Mouse (Mus musculus) left cerebral cortex, adult 8-10 months (tissue): ENCODE data around the gene Wbp1l. TPM values are rescaled to one million over a fixed set of nuclear protein-coding genes. Genes with fewer than 3 reads are reported as not detected.

Source experiments
- DNase-seq, 2 experiments: peaks; one replicate each; pipeline ENCODE4 v3.0.0; 2022; ENCODE audit warnings: low spot score in 2 of 2
- total RNA-seq, 4 experiments: library from RNA; stranded (reverse); gene quantifications; 2 replicates each; pipeline ENCODE4 v1.2.4; 2022

Gene Wbp1l
- total RNA-seq, 4 experiments from 2014 or later: 32.7 to 41.5 (median 38.5) TPM

- DNase-seq: no peak
Observed at GRCm38 (mm10) chr19:46657339-46658020, 58.6 kb downstream of the Wbp1l start.

DNA sequence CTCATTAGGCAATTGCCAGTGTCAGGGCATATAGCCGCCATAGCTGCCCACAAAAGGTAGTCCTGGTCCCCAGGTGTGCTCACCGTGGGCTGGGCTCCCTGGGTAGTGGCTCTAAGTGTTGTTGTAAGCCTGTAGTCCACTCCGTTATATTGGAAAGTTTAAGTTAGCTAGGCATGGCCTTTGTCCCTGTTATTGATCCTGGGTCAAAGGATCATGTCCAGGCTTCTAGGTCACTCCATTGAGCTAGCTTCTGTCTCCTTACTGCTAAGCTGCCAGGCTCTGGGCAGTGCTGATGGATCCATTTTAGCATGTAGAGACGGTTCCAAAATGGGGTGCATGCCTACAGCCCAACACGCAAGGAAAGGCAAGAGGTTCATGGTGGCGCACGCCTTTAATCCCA lies 59.5 kb downstream of the Wbp1l start:
- DNase-seq: no peak

- no peak for DNase-seq
Observed at GRCm38 (mm10) chr19:46658851-46659250, 60.0 kb downstream of the Wbp1l start.

GRCm38 (mm10) chr19:46661511-46661910 lies 62.6 kb downstream of the Wbp1l start:
- no peak for DNase-seq

DNA sequence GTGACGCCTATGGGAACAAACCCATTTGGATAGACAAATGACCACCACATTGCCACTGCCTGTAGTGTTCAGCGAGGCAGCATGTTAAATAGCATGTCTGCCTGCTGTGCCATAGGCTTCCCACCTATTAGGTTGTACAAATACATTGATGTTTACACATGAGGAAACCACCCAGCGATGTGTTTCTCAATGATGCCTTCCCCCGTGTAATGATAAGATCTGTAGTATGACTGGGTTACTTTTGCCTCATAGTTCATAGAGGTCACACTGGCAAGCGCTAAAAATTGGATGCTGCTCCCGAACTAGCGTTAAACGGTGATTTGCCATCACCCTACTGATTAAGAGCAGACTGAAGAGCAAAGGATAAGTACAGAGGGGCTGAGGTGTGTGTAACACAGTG lies 63.3 kb downstream of the Wbp1l start:
- no peak for DNase-seq

- no peak for DNase-seq
Observed at GRCm38 (mm10) chr19:46662784-46663183, 63.9 kb downstream of the Wbp1l start.

DNA sequence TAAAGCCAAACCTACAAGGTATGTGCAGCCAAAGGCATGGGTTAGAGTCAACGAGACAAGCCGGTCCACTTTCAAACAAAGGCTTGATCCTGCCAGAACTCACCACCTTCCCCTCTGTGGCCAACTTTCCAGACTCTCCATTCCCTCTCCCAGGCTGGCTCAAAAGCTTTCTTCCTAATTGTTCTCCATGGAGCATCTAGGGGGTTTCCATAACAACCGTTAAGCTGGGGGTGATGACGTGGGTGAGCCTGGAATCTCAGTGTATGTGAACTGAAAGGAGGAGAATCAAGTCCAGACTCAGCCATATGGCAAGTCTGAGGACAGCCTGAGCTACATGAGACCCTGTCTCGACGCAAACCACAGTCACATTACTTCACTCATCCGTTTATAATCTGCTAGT lies 66.6 kb downstream of the Wbp1l start:
- DNase-seq: peak in 1 of 2 experiments; percentile 40

GRCm38 (mm10) chr19:46667300-46667699 lies 68.4 kb downstream of the Wbp1l start:
- no peak for DNase-seq

DNA sequence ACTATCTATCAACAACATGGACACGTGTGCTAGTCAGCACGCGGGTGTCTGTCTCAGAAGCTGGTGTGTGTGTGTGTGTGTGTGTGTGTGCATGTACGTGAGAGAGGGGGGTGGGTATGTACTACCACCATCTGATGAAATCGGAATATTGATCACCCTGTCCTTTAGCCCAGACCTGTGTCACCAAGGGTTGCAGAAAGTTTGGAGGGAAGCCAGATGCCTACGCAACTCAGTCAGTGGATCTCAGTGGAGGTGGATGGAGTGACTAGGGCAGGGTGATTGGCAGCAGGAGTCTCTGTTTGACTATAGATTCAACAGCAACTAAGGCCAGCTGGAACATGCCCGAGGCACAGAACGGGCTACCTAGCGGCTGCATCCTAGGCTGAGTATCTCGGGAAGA lies 69.4 kb downstream of the Wbp1l start:
- no peak for DNase-seq

- no peak for DNase-seq
Observed at GRCm38 (mm10) chr19:46669802-46670201, 70.9 kb downstream of the Wbp1l start.

DNA sequence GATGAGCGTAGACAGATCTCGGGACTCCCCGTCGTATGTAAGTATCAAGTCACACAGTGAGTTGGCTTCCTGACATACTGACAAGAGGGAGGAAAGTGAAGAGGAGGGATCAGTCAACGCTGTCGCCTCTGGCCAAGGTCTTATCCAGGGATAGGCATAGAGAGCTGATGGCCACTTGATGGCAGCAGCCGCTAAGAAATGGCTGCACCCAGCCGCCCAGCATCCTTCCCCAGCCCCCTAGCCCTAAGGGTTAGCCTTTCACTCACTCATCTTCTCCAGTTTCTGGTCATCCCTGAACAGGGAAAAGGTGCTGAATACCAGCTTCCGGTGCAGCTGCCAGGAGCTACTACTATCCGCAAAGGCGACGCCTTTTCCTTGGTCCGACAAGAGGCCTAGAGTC lies 71.8 kb downstream of the Wbp1l start:
- DNase-seq: peak in 1 of 2 experiments; percentile 51

DNA sequence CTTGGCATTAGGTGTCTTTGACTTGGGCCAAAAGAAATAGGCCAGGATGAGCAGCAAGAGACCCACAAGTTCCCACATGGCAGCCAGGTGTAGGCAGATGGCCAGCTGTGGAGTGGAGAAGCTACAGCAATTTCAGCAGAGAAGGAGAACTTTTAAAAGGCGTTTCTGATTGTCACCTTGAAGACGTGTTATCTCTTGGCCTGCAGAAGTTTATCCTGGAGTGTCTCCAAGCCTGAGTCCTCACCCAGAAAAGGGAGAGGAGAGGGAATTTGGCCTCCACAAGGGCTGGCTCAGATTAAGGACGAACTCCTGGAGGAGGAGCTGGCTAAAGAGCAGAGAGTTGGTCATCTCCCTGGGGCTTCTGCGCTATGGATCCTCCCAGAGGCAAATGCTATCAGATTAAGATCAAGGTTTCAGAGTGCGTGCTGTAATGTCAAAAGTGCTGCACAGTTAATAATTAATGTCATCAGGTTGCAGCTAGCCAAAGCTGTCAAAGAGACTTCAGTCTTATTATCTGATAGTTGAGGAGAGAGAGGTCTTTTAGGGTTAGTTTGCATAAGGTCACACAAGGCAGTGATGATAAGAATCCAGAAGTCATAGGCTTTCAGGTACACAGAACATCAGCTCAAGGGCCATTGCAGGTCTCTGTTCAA lies 74.0 kb downstream of the Wbp1l start, which contains the start of gene Cyp17a1:
TSS of gene Cyp17a1 (minus strand) at position 407 of the 653 bp plus-strand sequence.
- no peak for DNase-seq

GRCm38 (mm10) chr19:46675641-46676040 lies 76.8 kb downstream of the Wbp1l start:
- no peak for DNase-seq

DNA sequence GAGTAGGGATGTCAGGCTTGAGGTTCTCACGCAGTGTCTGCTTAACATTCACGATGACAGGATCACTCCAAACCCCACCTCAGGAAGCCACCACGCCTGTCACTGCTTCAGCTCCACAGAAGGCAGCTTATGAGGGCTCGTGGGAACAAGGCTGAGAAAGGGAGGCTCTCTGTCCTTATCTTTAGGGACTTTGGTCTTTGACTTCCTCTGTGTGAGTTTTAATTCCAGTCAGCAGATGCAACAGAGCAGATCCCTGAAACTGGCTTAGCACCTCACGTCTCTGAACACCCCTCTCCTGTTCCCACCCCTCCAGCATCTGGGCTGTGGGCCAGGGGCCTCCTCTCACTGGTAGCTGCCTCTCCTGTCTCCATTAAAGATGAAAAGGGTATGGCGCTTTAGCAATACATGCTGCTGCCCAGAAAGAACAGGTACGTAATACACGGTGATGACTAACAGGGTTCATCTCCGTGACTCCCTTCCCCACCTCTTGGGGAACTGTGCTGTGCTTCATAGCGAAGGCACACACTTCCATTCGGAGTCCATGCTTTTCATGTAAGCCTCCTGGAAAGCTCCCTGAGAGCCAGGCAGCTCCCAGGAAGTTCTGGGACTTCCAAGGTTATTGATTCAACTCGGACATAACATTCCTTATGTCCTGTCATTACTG lies 81.0 kb downstream of the Wbp1l start:
- DNase-seq: no peak

DNA sequence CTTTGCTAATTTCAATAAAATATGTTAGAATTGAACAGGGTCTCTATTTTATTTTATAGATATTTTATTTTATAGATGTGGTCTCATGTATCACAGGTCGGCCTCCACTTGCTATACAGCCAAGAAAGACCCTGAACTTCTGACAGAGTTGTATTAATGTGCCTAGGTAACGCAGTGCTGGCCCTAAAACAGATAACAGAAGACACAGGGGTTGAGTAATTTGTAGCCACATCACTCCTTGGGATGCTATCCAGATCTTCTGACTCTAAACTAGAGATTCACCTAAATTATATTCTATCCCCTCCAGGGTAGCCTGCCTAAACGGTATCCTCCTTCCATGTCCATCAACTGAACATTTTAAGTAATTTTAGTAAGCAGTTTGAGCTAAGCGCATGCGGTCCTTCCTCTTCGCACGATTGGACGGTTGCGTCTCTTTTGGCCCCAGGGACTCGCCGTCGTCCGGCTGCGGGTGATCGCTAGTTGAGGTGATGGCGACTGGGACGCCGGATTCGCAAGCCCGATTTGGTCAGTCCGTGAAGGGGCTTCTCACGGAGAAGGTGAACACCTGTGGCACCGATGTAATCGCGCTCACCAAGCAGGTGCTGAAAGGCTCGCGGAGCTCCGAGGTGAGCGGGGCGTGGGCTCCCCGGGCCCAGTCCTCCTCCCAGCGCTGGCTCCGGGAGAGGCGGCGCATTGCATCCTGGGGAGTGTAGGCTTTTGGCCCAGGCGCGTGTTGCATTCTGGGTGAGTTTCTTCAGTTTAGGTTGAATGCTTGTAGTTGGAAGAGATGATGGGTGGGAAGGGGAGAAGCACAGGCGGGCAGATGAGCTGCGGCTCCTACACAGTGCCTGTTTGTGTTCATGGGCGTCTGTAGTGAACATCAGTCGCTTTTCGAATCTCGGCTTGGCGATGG lies 90.8 kb downstream of the Wbp1l start, which contains the start of gene Borcs7:
TSS of gene Borcs7 (plus strand) at position 447 of the 913 bp plus-strand sequence.
- DNase-seq: peak; percentile 84 to 90

DNA sequence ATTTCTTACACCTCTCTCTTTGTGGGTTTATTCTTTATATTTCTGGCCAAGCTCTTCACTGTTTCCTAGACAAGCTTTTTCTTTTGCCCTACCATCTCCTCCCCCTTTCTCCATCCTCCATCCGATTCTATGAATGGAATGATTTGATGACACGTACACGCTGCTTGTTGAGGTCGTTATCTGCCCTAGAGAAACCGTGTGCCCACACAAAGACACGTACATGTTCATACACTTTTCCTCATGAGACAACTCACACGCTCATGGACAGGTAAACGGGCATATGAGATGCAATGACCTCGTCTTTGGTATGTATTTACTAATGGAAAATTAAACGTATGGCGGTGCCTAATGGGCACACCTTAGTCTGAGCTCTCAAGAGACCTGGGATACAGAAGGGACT lies 91.5 kb downstream of the Wbp1l start:
- no peak for DNase-seq

- DNase-seq: no peak
Observed at GRCm38 (mm10) chr19:46691078-46691477, 92.2 kb downstream of the Wbp1l start.

DNA sequence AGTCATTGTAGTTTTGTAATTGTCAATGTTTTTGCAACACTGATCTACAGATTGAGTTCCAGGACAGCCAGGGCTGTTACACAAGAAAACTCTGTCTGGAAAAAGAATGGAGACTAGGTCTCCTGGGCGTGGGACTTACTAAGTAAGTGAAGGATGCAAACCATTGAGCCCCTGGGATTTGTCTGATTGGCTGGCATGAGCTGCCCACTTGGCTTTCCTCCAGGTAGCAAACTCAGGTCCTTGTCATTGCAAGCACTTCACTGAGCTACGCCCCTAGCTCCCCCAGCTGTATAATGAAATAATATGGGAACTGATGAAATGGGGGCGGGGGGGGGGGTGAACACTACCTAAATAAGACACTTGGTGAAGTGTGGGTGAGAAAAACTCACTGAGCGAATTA lies 94.3 kb downstream of the Wbp1l start:
- no peak for DNase-seq

DNA sequence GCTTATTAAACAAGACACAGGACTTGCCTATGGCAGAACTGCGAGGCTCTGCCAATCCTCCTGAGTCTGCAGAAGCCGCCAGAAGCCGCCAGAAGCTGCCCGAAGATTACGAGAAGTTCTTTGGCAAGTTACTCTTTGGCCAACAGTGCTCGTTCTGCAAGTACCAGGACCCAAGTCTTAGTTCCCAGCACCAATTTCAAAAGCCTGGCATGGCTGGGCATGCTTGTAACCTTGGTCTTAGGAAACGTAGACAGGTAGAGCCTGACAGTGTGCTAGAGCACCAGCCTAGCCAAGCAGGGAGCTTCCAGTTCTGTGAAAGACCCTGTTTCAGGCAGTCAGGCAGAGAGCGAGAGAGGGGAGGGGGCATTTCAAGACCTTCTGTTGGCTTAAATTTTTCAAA lies 97.6 kb downstream of the Wbp1l start:
- no peak for DNase-seq

- DNase-seq: no peak
Observed at GRCm38 (mm10) chr19:46696943-46697342, 98.1 kb downstream of the Wbp1l start.

DNA sequence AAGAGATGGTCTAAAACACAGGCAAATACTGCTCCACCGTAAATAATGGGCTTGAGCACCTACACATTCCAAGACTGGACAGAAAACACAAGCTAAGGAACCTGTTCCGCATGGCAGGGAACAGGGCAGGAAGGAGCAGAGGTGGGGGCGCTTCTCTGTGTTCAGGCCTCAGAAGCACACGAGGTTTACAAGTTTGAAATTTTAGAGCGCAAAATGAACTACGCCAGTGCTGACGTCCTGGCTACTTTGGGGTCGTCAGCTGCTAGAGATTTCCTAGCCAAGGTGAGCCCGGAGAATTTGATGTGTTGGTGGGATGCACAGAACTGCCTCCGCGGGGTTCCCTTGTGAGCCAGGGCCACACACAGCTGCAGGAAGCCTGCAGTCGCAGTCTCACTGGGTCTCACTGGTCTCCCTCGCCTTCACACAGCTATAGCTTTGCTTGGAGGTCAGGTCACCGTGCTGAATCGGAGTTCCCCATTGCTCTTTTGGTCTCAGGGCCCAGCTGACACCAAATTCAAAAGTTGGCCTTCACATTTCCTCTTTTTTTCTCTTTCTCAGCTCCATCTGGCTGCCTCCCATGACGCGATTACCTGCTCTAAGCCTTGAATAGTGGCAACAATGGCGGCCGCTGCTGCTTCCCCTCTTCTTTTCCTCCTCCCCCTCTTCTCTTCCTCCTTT lies 99.1 kb downstream of the Wbp1l start:
- no peak for DNase-seq
